Mouse (Mus musculus) forebrain, embryonic 14.5 days (tissue): ENCODE results near the gene Cfap61. TPM values are rescaled to one million over a fixed set of nuclear protein-coding genes. Genes with fewer than 3 reads are reported as not detected.
A peak's percentile ranks its signal among the peaks of the same experiment; 100 is the strongest.

Experiments
- ATAC-seq: fragments of 200-750 bp; cut with Nextera tagmentation; 2 replicates; pipeline ENCODE4 v1.8.0; 2017; ENCODE audit warnings: mild to moderate bottlenecking, moderate library complexity
- DNase-seq: peaks from one replicate; pipeline ENCODE4 v3.0.0-alpha.2; 2015; ENCODE audit warnings: low spot score
- H3K27ac ChIP-seq: fragments of 300-500 bp; sonication (generic); 2 replicates; pipeline ENCODE4 v1.5.1; 2014; ENCODE audit warnings: low read depth, mild to moderate bottlenecking, control low read depth, low read length, moderate library complexity
- H3K27me3 ChIP-seq: fragments of 300-500 bp; sonication (generic); replicated peaks from 2 replicates; pipeline ENCODE4 v1.6.1; 2014; ENCODE audit warnings: low read length, control low read depth, mixed read lengths; ENCODE audit not compliant: control insufficient read depth, insufficient read depth
- H3K36me3 ChIP-seq: fragments of 300-500 bp; sonication (generic); 2 replicates; pipeline ENCODE4 v1.6.1; 2014; ENCODE audit warnings: low read length, control low read depth; ENCODE audit not compliant: control insufficient read depth, insufficient read depth
- H3K4me1 ChIP-seq: fragments of 300-500 bp; sonication (generic); 2 replicates; pipeline ENCODE4 v1.6.1; 2014; ENCODE audit warnings: antibody characterized with exemption, low read length, control low read depth; ENCODE audit not compliant: control insufficient read depth, insufficient read depth
- H3K4me2 ChIP-seq: fragments of 300-500 bp; sonication (generic); 2 replicates; pipeline ENCODE4 v1.6.1; 2014; ENCODE audit warnings: mild to moderate bottlenecking, control low read depth, low read length
- H3K4me3 ChIP-seq: fragments of 300-500 bp; sonication (generic); 2 replicates; pipeline ENCODE4 v1.5.1; 2014; ENCODE audit warnings: low read depth, low read length, control low read depth
- H3K9ac ChIP-seq: fragments of 300-500 bp; sonication (generic); 2 replicates; pipeline ENCODE4 v1.6.1; 2014; ENCODE audit warnings: mild to moderate bottlenecking, low read length, control low read depth, moderate library complexity
- H3K9me3 ChIP-seq: fragments of 300-500 bp; sonication (generic); replicated peaks from 2 replicates; pipeline ENCODE4 v1.6.1; 2016; ENCODE audit warnings: low read length, control low read depth, mixed read lengths; ENCODE audit not compliant: control insufficient read depth
- WGBS: fragments of 180-500 bp; shearing (Covaris S2); extraction: QIAGEN DNeasy Blood & Tissue Kit; methylation state at CpG from one replicate; pipeline ENCODE4 v1.1.7; 2014; 5-methylcytosine and 5-hydroxymethylcytosine counted together
- polyA plus RNA-seq: library from polyadenylated mRNA; unstranded; fragments of >200 nt; fragmentation: Nextera tagmentation; extraction: Ambion mirVana; gene quantifications from 2 replicates; pipeline ENCODE4 v1.2.1, GENCODE M21; 2014

Cfap61 gene
- polyA plus RNA-seq, 1 experiment from 2014 or later = 2.5 TPM

DNA sequence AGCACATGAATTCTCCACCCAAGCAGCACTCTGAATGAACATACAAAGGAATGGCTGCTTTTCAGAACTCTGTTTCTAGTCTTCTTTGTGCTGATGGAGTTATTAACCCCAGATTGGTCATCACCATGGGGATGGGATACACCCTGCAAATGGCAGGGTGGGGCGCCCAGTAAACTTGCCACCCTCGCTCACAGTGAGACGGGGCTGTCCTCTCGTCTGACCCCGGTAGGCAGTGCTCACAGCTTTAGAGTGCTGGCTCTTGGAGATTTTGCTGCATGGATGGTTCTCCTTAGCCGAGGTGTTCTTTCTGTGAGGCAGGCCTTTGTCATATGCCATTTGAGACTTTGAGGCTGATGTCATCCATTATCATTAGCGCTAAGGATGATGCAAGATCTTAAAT is 24.0 kb downstream of the Cfap61 start:
- Histone ChIP-seq H3K9ac (no peak overlapping the region), H3K9me3 (no peaks in the 10 kb centered on the region), H3K27me3 (no peaks in the 10 kb centered on the region), H3K4me1 (peaks cover 7% of the 10 kb centered on the region), H3K4me2 (no peak overlapping the region), H3K27ac (no peak overlapping the region), H3K36me3 (no peaks in the 10 kb centered on the region), H3K4me3 (no peak overlapping the region)
- 34% methylated on average over 7 of the region's 7 CpGs for WGBS
- peak; percentile 60 for ATAC-seq
- DNase-seq = no peak

- WGBS = 73% methylated on average over 5 of the region's 5 CpGs
- Histone ChIP-seq H3K4me3 (no peak overlapping the region), H3K4me1 (peaks cover 7% of the 10 kb centered on the region), H3K27me3 (no peaks in the 10 kb centered on the region), H3K9me3 (no peaks in the 10 kb centered on the region), H3K9ac (no peak overlapping the region), H3K4me2 (no peak overlapping the region), H3K27ac (no peak overlapping the region), H3K36me3 (no peaks in the 10 kb centered on the region)
- DNase-seq (no peak), ATAC-seq (no peak)
These were observed 27.3 kb downstream of the Cfap61 start for GRCm38 (mm10) chr2:145961861-145962260.

DNA sequence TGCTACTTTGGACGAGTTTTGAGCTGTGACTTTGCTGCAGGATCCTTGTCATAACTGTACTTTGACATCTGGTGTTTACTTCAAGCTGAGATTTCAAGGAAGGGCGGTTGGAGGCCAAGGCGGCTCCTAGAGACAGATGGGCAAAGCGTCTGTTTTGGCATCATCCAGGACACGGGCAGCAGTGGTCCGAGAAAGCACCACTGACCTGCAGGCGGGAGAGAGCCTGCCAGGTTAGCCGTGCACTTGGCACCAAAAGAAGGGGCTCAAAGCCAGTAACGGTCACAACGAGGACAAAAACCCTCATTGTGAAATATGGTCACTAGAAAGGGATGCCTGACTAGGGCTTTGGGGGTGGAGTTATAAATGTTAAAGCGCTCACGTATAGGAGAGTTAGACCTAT is 36.2 kb downstream of the Cfap61 start:
- ATAC-seq (no peak), DNase-seq (no peak)
- Histone ChIP-seq H3K4me2 (no peak overlapping the region), H3K4me1 (no peaks in the 10 kb centered on the region), H3K9ac (no peak overlapping the region), H3K27me3 (no peaks in the 10 kb centered on the region), H3K27ac (no peak overlapping the region), H3K9me3 (no peaks in the 10 kb centered on the region), H3K36me3 (no peaks in the 10 kb centered on the region), H3K4me3 (no peak overlapping the region)
- 80% methylated on average over 12 of the region's 12 CpGs for WGBS

- no peak overlapping the region for H3K9ac ChIP-seq
- ATAC-seq (peak; percentile 83), DNase-seq (peak; percentile 75)
- no peaks in the 10 kb centered on the region for H3K4me1 ChIP-seq
- H3K27ac ChIP-seq = no peak overlapping the region
- no peak overlapping the region for H3K4me2 ChIP-seq
- no peak overlapping the region for H3K4me3 ChIP-seq
- H3K36me3 ChIP-seq = no peaks in the 10 kb centered on the region
- WGBS = 78% methylated on average over 20 of the region's 20 CpGs
- no peaks in the 10 kb centered on the region for H3K9me3 ChIP-seq
- H3K27me3 ChIP-seq = no peaks in the 10 kb centered on the region
These were observed 36.8 kb downstream of the Cfap61 start for GRCm38 (mm10) chr2:145971237-145972010.

DNA sequence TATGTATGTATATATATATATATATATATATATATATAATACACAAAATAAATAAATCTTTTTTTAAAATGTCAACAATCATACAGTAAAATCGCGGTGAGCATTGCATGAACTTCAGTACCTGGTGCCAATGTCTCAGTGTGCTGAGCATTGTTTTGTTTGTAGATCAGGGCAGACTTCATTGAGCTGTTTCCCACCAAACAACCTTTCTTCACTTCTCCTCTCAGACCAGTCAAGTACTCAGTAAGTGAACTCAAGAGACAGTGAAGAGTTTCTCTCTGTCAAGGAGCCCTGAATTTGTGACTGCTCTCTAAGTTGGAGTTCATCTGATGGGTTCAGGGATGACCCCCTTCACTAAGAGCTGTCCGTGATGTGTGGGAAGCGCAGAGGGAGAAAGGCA is 38.0 kb downstream of the Cfap61 start:
- Histone ChIP-seq H3K4me1 (no peaks in the 10 kb centered on the region), H3K9me3 (no peaks in the 10 kb centered on the region), H3K4me3 (no peak overlapping the region), H3K4me2 (no peak overlapping the region), H3K36me3 (no peaks in the 10 kb centered on the region), H3K27ac (no peak overlapping the region), H3K9ac (no peak overlapping the region), H3K27me3 (no peaks in the 10 kb centered on the region)
- DNase-seq (no peak), ATAC-seq (no peak)
- WGBS = 95% methylated on average over 4 of the region's 4 CpGs

GRCm38 (mm10) chr2:145979616-145980015 is 45.0 kb downstream of the Cfap61 start:
- no peak overlapping the region for H3K27ac ChIP-seq
- H3K4me3 ChIP-seq = no peak overlapping the region
- ATAC-seq (no peak), DNase-seq (no peak)
- H3K4me2 ChIP-seq = no peak overlapping the region
- H3K9me3 ChIP-seq = no peaks in the 10 kb centered on the region
- H3K4me1 ChIP-seq = peaks cover 29% of the 10 kb centered on the region
- H3K27me3 ChIP-seq = no peaks in the 10 kb centered on the region
- H3K36me3 ChIP-seq = no peaks in the 10 kb centered on the region
- 18% methylated on average over 4 of the region's 4 CpGs for WGBS
- no peak overlapping the region for H3K9ac ChIP-seq

GRCm38 (mm10) chr2:145980881-145981280 is 46.3 kb downstream of the Cfap61 start:
- Histone ChIP-seq H3K4me1 (peaks cover 29% of the 10 kb centered on the region), H3K27ac (peak overlapping the region; percentile 34; the same call in 1 of the 2 replicates), H3K4me2 (no peak overlapping the region), H3K4me3 (no peak overlapping the region), H3K36me3 (no peaks in the 10 kb centered on the region), H3K27me3 (no peaks in the 10 kb centered on the region), H3K9ac (no peak overlapping the region), H3K9me3 (no peaks in the 10 kb centered on the region)
- no peak for ATAC-seq
- no peak for DNase-seq
- 80% methylated on average over 9 of the region's 9 CpGs for WGBS

DNA sequence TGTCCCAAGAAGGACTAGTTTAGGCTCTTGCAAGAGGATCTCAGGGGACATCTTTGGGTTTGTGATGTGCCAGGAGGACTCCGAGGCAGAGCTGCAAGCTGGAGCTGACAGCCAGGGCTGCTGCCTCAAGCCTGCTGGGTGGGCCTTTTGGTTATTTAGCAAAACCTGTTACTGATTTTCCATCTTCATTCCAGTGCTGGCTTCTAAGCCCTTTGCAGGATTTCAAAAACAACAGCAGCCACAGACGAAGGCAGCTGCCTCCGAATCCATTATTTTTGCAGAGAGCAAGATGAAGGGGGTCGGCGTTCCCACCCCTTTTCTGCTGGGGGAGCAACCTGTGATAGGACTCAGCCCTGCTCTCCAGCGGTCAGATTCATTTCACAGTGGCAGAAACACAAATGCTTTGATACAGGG is 47.1 kb downstream of the Cfap61 start:
- 9% methylated on average over 6 of the region's 6 CpGs for WGBS
- Histone ChIP-seq H3K27me3 (no peaks in the 10 kb centered on the region), H3K36me3 (no peaks in the 10 kb centered on the region), H3K9me3 (no peaks in the 10 kb centered on the region), H3K27ac (peak overlapping the region; percentile 67), H3K4me3 (no peak overlapping the region), H3K4me2 (no peak overlapping the region), H3K9ac (peak overlapping the region; percentile 30; the same call in 1 of the 2 replicates), H3K4me1 (peaks cover 29% of the 10 kb centered on the region)
- ATAC-seq (peak; percentile 63), DNase-seq (peak; percentile 69)

DNA sequence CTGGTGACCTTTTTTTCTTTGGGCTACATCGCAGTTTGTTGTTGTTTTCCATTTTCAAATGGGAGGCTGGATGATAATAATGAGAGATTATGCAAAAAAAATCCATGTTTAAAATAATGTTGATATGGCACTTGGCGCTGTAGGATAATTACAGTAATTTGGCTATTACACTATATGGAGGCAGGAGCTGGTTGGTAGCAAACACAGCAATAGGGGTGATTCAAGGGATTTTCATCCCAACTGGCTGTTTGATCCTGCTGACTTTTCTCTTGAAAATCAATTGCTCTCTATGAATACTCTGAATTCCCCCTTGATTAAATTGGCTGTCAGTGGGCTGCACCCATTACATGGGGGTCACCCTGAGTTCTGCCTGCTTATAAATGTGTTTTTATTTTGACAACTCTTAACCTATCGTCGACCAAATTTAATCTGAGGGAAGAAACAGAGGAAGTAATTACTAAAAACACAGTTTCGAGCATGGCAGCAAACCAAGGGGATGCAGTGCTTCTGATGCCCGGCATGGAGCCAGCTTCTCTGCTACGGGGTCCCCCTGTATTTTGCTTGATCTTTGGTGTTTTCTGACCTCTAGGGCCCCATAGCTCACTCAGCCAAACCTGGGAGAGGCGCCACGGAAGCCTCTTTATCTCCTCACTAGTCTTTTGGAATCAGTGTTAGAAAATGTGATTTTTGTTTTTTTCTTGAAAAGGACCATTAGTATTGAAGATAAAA is 47.9 kb downstream of the Cfap61 start:
- DNase-seq (peak; percentile 56), ATAC-seq (peak; percentile 77)
- Histone ChIP-seq H3K4me3 (no peak overlapping the region), H3K4me1 (peaks cover 29% of the 10 kb centered on the region), H3K27ac (0 out of 2 replicates have a peak overlapping the region, but pooled peaks have one; percentile 21), H3K36me3 (no peaks in the 10 kb centered on the region), H3K9ac (no peak overlapping the region), H3K9me3 (no peaks in the 10 kb centered on the region), H3K4me2 (no peak overlapping the region), H3K27me3 (no peaks in the 10 kb centered on the region)
- WGBS = 42% methylated on average over 9 of the region's 9 CpGs
